Mouse (Mus musculus): ENCODE measurements at regions not wholly inside any gene's neighbourhood (a gene's known extent, or its start where the extent isn't known, plus 50 kb on each side); places are given as distances from the start of the nearest gene placed in this dataset.

GRCm38 (mm10) chr1:83728810-83729209 is 320.8 kb upstream of the Sphkap start:
- no peak for DNase-seq (ENCODE audit: low read depth, low spot score)

- no peak for DNase-seq (ENCODE audit: low read depth, low spot score)
Observed at GRCm38 (mm10) chr1:83727938-83728337, 319.9 kb upstream of the Sphkap start.

- DNase-seq (ENCODE audit: low read depth, low spot score): peak; percentile 8
Observed at GRCm38 (mm10) chr1:83727215-83727614, 319.2 kb upstream of the Sphkap start.

GRCm38 (mm10) chr1:83723096-83723495 is 315.1 kb upstream of the Sphkap start:
- DNase-seq (ENCODE audit: low read depth, low spot score): no peak

- no peak for DNase-seq (ENCODE audit: low read depth, low spot score)
Observed at GRCm38 (mm10) chr1:83720166-83720565, 312.2 kb upstream of the Sphkap start.

GRCm38 (mm10) chr1:83717056-83717455 is 309.1 kb upstream of the Sphkap start:
- no peak for DNase-seq (ENCODE audit: low read depth, low spot score)

- DNase-seq (ENCODE audit: low read depth, low spot score): no peak
Observed at GRCm38 (mm10) chr1:83701696-83702404, 293.9 kb upstream of the Sphkap start.

GRCm38 (mm10) chr1:83697422-83697821 is 289.4 kb upstream of the Sphkap start:
- DNase-seq (ENCODE audit: low read depth, low spot score): no peak

GRCm38 (mm10) chr1:83685221-83685620 is 277.2 kb upstream of the Sphkap start:
- no peak for DNase-seq (ENCODE audit: low read depth, low spot score)

GRCm38 (mm10) chr1:83665326-83665725 is 257.3 kb upstream of the Sphkap start:
- no peak for DNase-seq (ENCODE audit: low read depth, low spot score)

- DNase-seq (ENCODE audit: low read depth, low spot score): no peak
Observed at GRCm38 (mm10) chr1:83661808-83662802, 254.1 kb upstream of the Sphkap start.

- DNase-seq (ENCODE audit: low read depth, low spot score): no peak
Observed at GRCm38 (mm10) chr1:83653661-83654060, 245.7 kb upstream of the Sphkap start.

- DNase-seq (ENCODE audit: low read depth, low spot score): no peak
Observed at GRCm38 (mm10) chr1:83645606-83646005, 237.6 kb upstream of the Sphkap start.

GRCm38 (mm10) chr1:83642656-83643055 is 234.7 kb upstream of the Sphkap start:
- DNase-seq (ENCODE audit: low read depth, low spot score): no peak

- no peak for DNase-seq (ENCODE audit: low read depth, low spot score)
Observed at GRCm38 (mm10) chr1:83636051-83636450, 228.1 kb upstream of the Sphkap start.

GRCm38 (mm10) chr1:83631798-83632197 is 223.8 kb upstream of the Sphkap start:
- no peak for DNase-seq (ENCODE audit: low read depth, low spot score)

- no peak for DNase-seq (ENCODE audit: low read depth, low spot score)
Observed at GRCm38 (mm10) chr1:83631394-83631793, 223.4 kb upstream of the Sphkap start.

- DNase-seq (ENCODE audit: low read depth, low spot score): no peak
Observed at GRCm38 (mm10) chr1:83587258-83587657, 179.3 kb upstream of the Sphkap start.

- DNase-seq (ENCODE audit: low read depth, low spot score): no peak
Observed at GRCm38 (mm10) chr1:83583041-83583440, 175.0 kb upstream of the Sphkap start.

- no peak for DNase-seq (ENCODE audit: low read depth, low spot score)
Observed at GRCm38 (mm10) chr1:83569991-83570390, 162.0 kb upstream of the Sphkap start.

- no peak for DNase-seq (ENCODE audit: low read depth, low spot score)
Observed at GRCm38 (mm10) chr1:83568746-83569145, 160.7 kb upstream of the Sphkap start.

GRCm38 (mm10) chr1:83551617-83552016 is 143.6 kb upstream of the Sphkap start:
- DNase-seq (ENCODE audit: low read depth, low spot score): no peak

- no peak for DNase-seq (ENCODE audit: low read depth, low spot score)
Observed at GRCm38 (mm10) chr1:83535461-83535860, 127.5 kb upstream of the Sphkap start.
